ENCODE assay signal across 20 mouse cellular contexts in genomic region chr6:86266786-86267185, GRCm38 (mm10).
A peak's percentile ranks its signal among the peaks of the same experiment; 100 is the strongest.
DNase-seq lines count a peak whose midpoint lies in the region; ATAC-seq and TF ChIP-seq lines count a peak whose summit lies in the region.
"Had no signal": no experiment of that assay in that cellular context is flagged by ENCODE, and none has a peak within 500 bp of the region (broad histone marks: within the 10 kb centered on the region; RNA-seq: fewer than 3 reads in every experiment).

No protein-coding gene starts in this region.

- TF ChIP-seq CTCF in lung, embryonic 14.5 days (IDR thresholded peaks at IDR 0.05; ENCODE audit: low read depth): no peak
- TF ChIP-seq CTCF in lung, postnatal 0 days (IDR thresholded peaks at IDR 0.05): no peak

- DNase-seq in lung, embryonic 14.5 days: peak; percentile 15
- DNase-seq in lung, postnatal 0 days (ENCODE audit: low spot score): no peak
- DNase-seq in cerebellum, adult 18-20 months: no peak
- no peak for DNase-seq in left cerebral cortex, adult 8-10 months (ENCODE audit: low spot score in 2 of 2)
- DNase-seq: adrenal gland, postnatal 14 days; cerebellum, adult 9-11 months; heart, postnatal 4 days; lung, adult 18-20 months had no signal

- H3K4me1 ChIP-seq in hindbrain, embryonic 12.5 days: peaks cover 7% of the 10 kb centered on the region
- H3K4me1 ChIP-seq in hindbrain, embryonic 16.5 days (ENCODE audit: control insufficient read depth, insufficient read depth, low read depth, low read length): no peaks in the 10 kb centered on the region
- no peaks in the 10 kb centered on the region for H3K4me1 ChIP-seq in lung, embryonic 14.5 days (ENCODE audit: insufficient read depth)
- 0 out of 2 replicates have a peak, but pooled peaks cover 3% of the 10 kb centered on the region for H3K4me1 ChIP-seq in lung, postnatal 0 days (ENCODE audit: insufficient read depth, low read depth, low read length)
- H3K4me1 ChIP-seq: forebrain, embryonic 13.5 days; midbrain, embryonic 12.5 days; stomach, embryonic 15.5 days had no signal

- no peak overlapping the region for H3K4me3 ChIP-seq in hindbrain, embryonic 12.5 days
- no peak overlapping the region for H3K4me3 ChIP-seq in hindbrain, embryonic 16.5 days (ENCODE audit: low read length)
- H3K4me3 ChIP-seq in lung, embryonic 14.5 days (ENCODE audit: low read depth, low read length): no peak overlapping the region
- no peak overlapping the region for H3K4me3 ChIP-seq in lung, postnatal 0 days (ENCODE audit: low read depth, low read length)
- H3K4me3 ChIP-seq: embryonic facial prominence, embryonic 12.5 days; forebrain, embryonic 13.5 days; heart, embryonic 10.5 days; midbrain, embryonic 12.5 days; stomach, embryonic 15.5 days had no signal

- no peak overlapping the region for H3K9ac ChIP-seq in hindbrain, embryonic 12.5 days
- no peak overlapping the region for H3K9ac ChIP-seq in hindbrain, embryonic 16.5 days (ENCODE audit: low read depth, low read length)
- H3K9ac ChIP-seq in lung, embryonic 14.5 days: no peak overlapping the region
- no peak overlapping the region for H3K9ac ChIP-seq in lung, postnatal 0 days (replicated peaks; ENCODE audit: low read depth)
- H3K9ac ChIP-seq: embryonic facial prominence, embryonic 12.5 days; forebrain, embryonic 13.5 days; midbrain, embryonic 12.5 days; stomach, embryonic 15.5 days had no signal

- H3K36me3 ChIP-seq in hindbrain, embryonic 12.5 days: no peaks in the 10 kb centered on the region
- no peaks in the 10 kb centered on the region for H3K36me3 ChIP-seq in hindbrain, embryonic 16.5 days (ENCODE audit: control insufficient read depth, insufficient read depth, low read length)
- H3K36me3 ChIP-seq in lung, embryonic 14.5 days (ENCODE audit: insufficient read depth): no peaks in the 10 kb centered on the region
- H3K36me3 ChIP-seq in lung, postnatal 0 days (ENCODE audit: insufficient read depth, low read length): no peaks in the 10 kb centered on the region
- H3K36me3 ChIP-seq: embryonic facial prominence, embryonic 12.5 days; heart, embryonic 10.5 days; midbrain, embryonic 12.5 days; stomach, embryonic 15.5 days had no signal

- H3K27ac ChIP-seq in hindbrain, embryonic 12.5 days: peak overlapping the region; percentile 7; the same call in 1 of the 2 replicates
- H3K27ac ChIP-seq in hindbrain, embryonic 16.5 days (ENCODE audit: low read depth, low read length): no peak overlapping the region
- H3K27ac ChIP-seq in lung, embryonic 14.5 days (ENCODE audit: low read depth): no peak overlapping the region
- H3K27ac ChIP-seq in lung, postnatal 0 days (ENCODE audit: low read length): no peak overlapping the region
- H3K27ac ChIP-seq: embryonic facial prominence, embryonic 12.5 days; forebrain, embryonic 13.5 days; heart, embryonic 10.5 days; hindbrain, postnatal 0 days; midbrain, embryonic 12.5 days; stomach, embryonic 15.5 days had no signal

- no peak for TF ChIP-seq EP300 in lung, postnatal 0 days (IDR thresholded peaks at IDR 0.05)

- no peaks in the 10 kb centered on the region for H3K27me3 ChIP-seq in hindbrain, embryonic 12.5 days
- H3K27me3 ChIP-seq in hindbrain, embryonic 16.5 days (replicated peaks; ENCODE audit: control insufficient read depth, insufficient read depth, low read length): no peaks in the 10 kb centered on the region
- H3K27me3 ChIP-seq in lung, embryonic 14.5 days (ENCODE audit: insufficient read depth, low read length): no peaks in the 10 kb centered on the region
- no peaks in the 10 kb centered on the region for H3K27me3 ChIP-seq in lung, postnatal 0 days (replicated peaks; ENCODE audit: insufficient read depth, low read length)
- H3K27me3 ChIP-seq: embryonic facial prominence, embryonic 12.5 days; forebrain, embryonic 13.5 days; stomach, embryonic 15.5 days had no signal

- no peaks in the 10 kb centered on the region for H3K9me3 ChIP-seq in hindbrain, embryonic 12.5 days (replicated peaks)
- H3K9me3 ChIP-seq in hindbrain, embryonic 16.5 days (ENCODE audit: control insufficient read depth, low read length): no peaks in the 10 kb centered on the region
- no peaks in the 10 kb centered on the region for H3K9me3 ChIP-seq in lung, embryonic 14.5 days (ENCODE audit: low read depth, low read length)
- H3K9me3 ChIP-seq in lung, postnatal 0 days (ENCODE audit: low read length): no peaks in the 10 kb centered on the region
- H3K9me3 ChIP-seq: embryonic facial prominence, embryonic 12.5 days; forebrain, embryonic 13.5 days; heart, embryonic 10.5 days; midbrain, embryonic 12.5 days; stomach, embryonic 15.5 days had no signal

- 89% methylated on average over 5 of the region's 5 CpGs for WGBS in hindbrain, embryonic 12.5 days
- WGBS in hindbrain, embryonic 16.5 days: 79% methylated on average over 5 of the region's 5 CpGs
- 79% methylated on average over 5 of the region's 5 CpGs for WGBS in lung, embryonic 14.5 days
- WGBS in lung, postnatal 0 days: 65% methylated on average over 5 of the region's 5 CpGs

- H3K4me2 ChIP-seq in hindbrain, embryonic 12.5 days (replicated peaks): no peak overlapping the region
- H3K4me2 ChIP-seq in hindbrain, embryonic 16.5 days (ENCODE audit: low read length): no peak overlapping the region
- H3K4me2 ChIP-seq in lung, embryonic 14.5 days: no peak overlapping the region
- no peak overlapping the region for H3K4me2 ChIP-seq in lung, postnatal 0 days (replicated peaks; ENCODE audit: low read depth, low read length)
- H3K4me2 ChIP-seq: embryonic facial prominence, embryonic 12.5 days; forebrain, embryonic 13.5 days; midbrain, embryonic 12.5 days; stomach, embryonic 15.5 days had no signal

- ATAC-seq in hindbrain, embryonic 12.5 days (ENCODE audit: low FRiP score): no peak
- no peak for ATAC-seq in hindbrain, embryonic 16.5 days
- no peak for ATAC-seq in lung, embryonic 14.5 days (ENCODE audit: insufficient read depth)
- no peak for ATAC-seq in lung, postnatal 0 days
- ATAC-seq in common myeloid progenitor, adult 5-6 weeks (replicated peaks; ENCODE audit: low read depth, poor library complexity, severe bottlenecking): 0 out of 2 replicates have a peak, but pooled peaks have one; percentile 18
- ATAC-seq in megakaryocyte, adult 5-6 weeks (ENCODE audit: poor library complexity, severe bottlenecking): peak; percentile 68
- ATAC-seq: CD4-positive, CD25-positive, alpha-beta regulatory T cell, adult 4 months; forebrain, embryonic 13.5 days; hindbrain, postnatal 0 days; intestine, embryonic 16.5 days had no signal

Comparison
In these comparisons a context has a peak if more than half of its experiments do, and no peak if none do; other contexts are left out.
1. ATAC-seq: peak in common myeloid progenitor, adult 5-6 weeks (single experiment) and megakaryocyte, adult 5-6 weeks (single experiment); none in hindbrain, embryonic 12.5 days (single experiment), hindbrain, embryonic 16.5 days (single experiment), lung, embryonic 14.5 days (single experiment) and lung, postnatal 0 days (single experiment).